Mouse (Mus musculus): ENCODE measurements around the gene Gm21310. TPM values are rescaled to one million over a fixed set of nuclear protein-coding genes. Genes with fewer than 3 reads are reported as not detected.

Gene Gm21310
- polyA plus RNA-seq (2017; shearing (Covaris generic)) = not detected

GRCm38 (mm10) chrY:10147083-10147482 lies at the start of gene Gm21310:
TSS of gene Gm21310 (minus strand) at chrY:10147183.

Other genes starting within 250 kb of the Gm21310 start
- not detected for gene Gm20834, start 177.4 kb upstream of the Gm21310 start, polyA plus RNA-seq (2017; shearing (Covaris generic))